Mouse (Mus musculus) thymus, adult 2 months (tissue): Measurements from ENCODE around the gene Phrf1. TPM values are rescaled to one million over a fixed set of nuclear protein-coding genes. Genes with fewer than 3 reads are reported as not detected.

Experiments
- DNase-seq: peaks from one replicate; pipeline ENCODE4 v3.0.0; 2021
- H3K27ac ChIP-seq: fragments of 200-500 bp; 2 replicates; pipeline ENCODE4 v1.5.1; 2012; ENCODE audit warnings: low read length, control low read depth; ENCODE audit not compliant: control insufficient read depth, insufficient read depth
- H3K27me3 ChIP-seq: fragments of 200-500 bp; 2 replicates; pipeline ENCODE4 v1.6.1; 2012; ENCODE audit warnings: mild to moderate bottlenecking, low read length, moderate library complexity, mixed read lengths; ENCODE audit not compliant: control insufficient read depth, insufficient read depth
- H3K36me3 ChIP-seq: fragments of 200-500 bp; 2 replicates; pipeline ENCODE4 v1.6.1; 2012; ENCODE audit warnings: mild to moderate bottlenecking, low read length, moderate library complexity; ENCODE audit not compliant: control insufficient read depth, insufficient read depth
- H3K4me1 ChIP-seq: fragments of 200-500 bp; replicated peaks from 2 replicates; pipeline ENCODE4 v1.6.1; 2012; ENCODE audit warnings: low read length; ENCODE audit not compliant: control insufficient read depth, insufficient read depth
- H3K4me3 ChIP-seq: fragments of 200-500 bp; 2 replicates; pipeline ENCODE4 v1.5.1; 2012; ENCODE audit warnings: mild to moderate bottlenecking, low read length, control low read depth, moderate library complexity; ENCODE audit not compliant: control insufficient read depth, insufficient read depth
- CTCF ChIP-seq: fragments of 200-500 bp; IDR thresholded peaks from 2 replicates; pipeline ENCODE4 v1.5.1; 2012; ENCODE audit warnings: mild to moderate bottlenecking, control low read depth, low read length, moderate library complexity, borderline replicate concordance; ENCODE audit not compliant: control insufficient read depth, poor library complexity, insufficient read depth; ENCODE audit errors: extremely low read depth
- POLR2A ChIP-seq: fragments of 200-500 bp; IDR thresholded peaks from 2 replicates; pipeline ENCODE4 v1.6.1; 2012; ENCODE audit warnings: mild to moderate bottlenecking, low read length, control low read depth, moderate library complexity; ENCODE audit not compliant: control insufficient read depth, poor library complexity, insufficient read depth; ENCODE audit errors: extremely low read depth
- WGBS: fragments of 180-500 bp; shearing (Covaris S2); methylation state at CpG from one replicate; pipeline ENCODE4 v1.1.7; 2018; 5-methylcytosine and 5-hydroxymethylcytosine counted together
- polyA plus RNA-seq: library from polyadenylated mRNA; depleted of rRNA; stranded (reverse); fragments of >200 nt; gene quantifications from 2 replicates; pipeline ENCODE4 v1.2.3, GENCODE M21; 2012

The Phrf1 gene
- polyA plus RNA-seq, 1 experiment = 64.1 TPM

- peaks cover 6% of the 10 kb centered on the region; the same call in 1 of the 2 replicates for H3K4me1 ChIP-seq
- H3K36me3 ChIP-seq = no peaks in the 10 kb centered on the region
- peaks cover 4% of the 10 kb centered on the region; the same call in 1 of the 2 replicates for H3K27me3 ChIP-seq
- TF ChIP-seq CTCF (no peak), POLR2A (no peak)
- no peak overlapping the region for H3K4me3 ChIP-seq
- H3K27ac ChIP-seq = no peak overlapping the region
- DNase-seq = no peak
- WGBS = 94% methylated on average over 9 of the region's 9 CpGs
These were observed 46.8 kb downstream of the Phrf1 start for GRCm38 (mm10) chr7:141275356-141275755.

- peaks cover 4% of the 10 kb centered on the region; the same call in 1 of the 2 replicates for H3K27me3 ChIP-seq
- no peak within 1 kb of the TSS for H3K27ac ChIP-seq
- peaks cover 6% of the 10 kb centered on the region; the same call in 1 of the 2 replicates for H3K4me1 ChIP-seq
- DNase-seq = no peak
- TF ChIP-seq POLR2A (no peak), CTCF (no peak)
- no peaks in the 10 kb centered on the region for H3K36me3 ChIP-seq
- WGBS = 80% methylated on average over 11 of the region's 11 CpGs
- H3K4me3 ChIP-seq = no peak within 1 kb of the TSS
These were observed 48.0 kb downstream of the Phrf1 start, which contains the start of gene Cdhr5 for GRCm38 (mm10) chr7:141276546-141276945. Gene Cdhr5, minus strand, starts transcription at chr7:141276786.

- H3K27me3 ChIP-seq = peaks cover 4% of the 10 kb centered on the region; the same call in 1 of the 2 replicates
- peaks cover 6% of the 10 kb centered on the region; the same call in 1 of the 2 replicates for H3K4me1 ChIP-seq
- TF ChIP-seq POLR2A (no peak), CTCF (no peak)
- H3K36me3 ChIP-seq = no peaks in the 10 kb centered on the region
- H3K4me3 ChIP-seq = no peak overlapping the region
- H3K27ac ChIP-seq = no peak overlapping the region
- 93% methylated on average over 11 of the region's 11 CpGs for WGBS
- no peak for DNase-seq
These were observed 49.4 kb downstream of the Phrf1 start for GRCm38 (mm10) chr7:141277701-141278678.

- TF ChIP-seq CTCF (no peak), POLR2A (no peak)
- Histone ChIP-seq H3K4me1 (peaks cover 6% of the 10 kb centered on the region; the same call in 1 of the 2 replicates), H3K27ac (no peak within 1 kb of the TSS), H3K4me3 (peak within 1 kb of the TSS; percentile 23; the same call in 1 of the 2 replicates), H3K27me3 (peaks cover 4% of the 10 kb centered on the region; the same call in 1 of the 2 replicates), H3K36me3 (no peaks in the 10 kb centered on the region)
- WGBS = 14% methylated on average over 46 of the region's 46 CpGs
- DNase-seq = no peak
These were observed 50.4 kb downstream of the Phrf1 start, which contains the start of gene Sct for GRCm38 (mm10) chr7:141278766-141279590. Gene Sct, minus strand, starts transcription at chr7:141279133.

GRCm38 (mm10) chr7:141281442-141281841 is 52.9 kb downstream of the Phrf1 start:
- Histone ChIP-seq H3K4me1 (peaks cover 6% of the 10 kb centered on the region; the same call in 1 of the 2 replicates), H3K4me3 (no peak overlapping the region), H3K36me3 (no peaks in the 10 kb centered on the region), H3K27ac (no peak overlapping the region), H3K27me3 (peaks cover 4% of the 10 kb centered on the region; the same call in 1 of the 2 replicates)
- no peak for DNase-seq
- WGBS = 92% methylated on average over 6 of the region's 6 CpGs
- TF ChIP-seq POLR2A = no peak
- no peak for TF ChIP-seq CTCF

- TF ChIP-seq POLR2A = no peak
- TF ChIP-seq CTCF = no peak
- Histone ChIP-seq H3K4me1 (peaks cover 6% of the 10 kb centered on the region; the same call in 1 of the 2 replicates), H3K27me3 (peaks cover 4% of the 10 kb centered on the region; the same call in 1 of the 2 replicates), H3K4me3 (no peak overlapping the region), H3K36me3 (no peaks in the 10 kb centered on the region), H3K27ac (no peak overlapping the region)
- WGBS = 93% methylated on average over 4 of the region's 4 CpGs
- DNase-seq = no peak
These were observed 54.2 kb downstream of the Phrf1 start for GRCm38 (mm10) chr7:141282756-141283155.
